Mouse (Mus musculus): Measurements from ENCODE around the gene 3110082I17Rik. TPM values are rescaled to one million over a fixed set of nuclear protein-coding genes. Genes with fewer than 3 reads are reported as not detected.

Gene 3110082I17Rik
- polyA plus RNA-seq, 1 experiment: 16.4 TPM

GRCm38 (mm10) chr5:139377468-139378270 lies 82.7 kb downstream of the 3110082I17Rik start, which contains the start of gene Gpr146:
Gpr146 (plus strand) TSS chr5:139377697.
- no peak for TF ChIP-seq CTCF (IDR thresholded peaks at IDR 0.05; ENCODE audit: low read depth, low read length)
- no peak for TF ChIP-seq POLR2A (IDR thresholded peaks at IDR 0.05; ENCODE audit: borderline replicate concordance, low read depth, low read length)
- Histone ChIP-seq H3K27ac (ENCODE audit: insufficient read depth, low read depth, low read length) (peak within 1 kb of the TSS; percentile 98), H3K4me3 (ENCODE audit: insufficient read depth, low read length) (peak within 1 kb of the TSS; percentile 51), H3K4me1 (ENCODE audit: control insufficient read depth, insufficient read depth, low read length) (peaks cover 61% of the 10 kb centered on the region)

GRCm38 (mm10) chr5:139374841-139375240 lies 85.5 kb downstream of the 3110082I17Rik start:
- TF ChIP-seq CTCF (IDR thresholded peaks at IDR 0.05; ENCODE audit: low read depth, low read length): no peak
- no peak for TF ChIP-seq POLR2A (IDR thresholded peaks at IDR 0.05; ENCODE audit: borderline replicate concordance, low read depth, low read length)
- H3K4me1 ChIP-seq (ENCODE audit: control insufficient read depth, insufficient read depth, low read length): peaks cover 74% of the 10 kb centered on the region
- no peak overlapping the region for H3K4me3 ChIP-seq (ENCODE audit: insufficient read depth, low read length)
- H3K27ac ChIP-seq (ENCODE audit: insufficient read depth, low read depth, low read length): peak overlapping the region; percentile 43

GRCm38 (mm10) chr5:139373889-139374444 lies 86.4 kb downstream of the 3110082I17Rik start:
- peaks cover 73% of the 10 kb centered on the region for H3K4me1 ChIP-seq (ENCODE audit: control insufficient read depth, insufficient read depth, low read length)

GRCm38 (mm10) chr5:139373126-139373525 lies 87.2 kb downstream of the 3110082I17Rik start:
- H3K27ac ChIP-seq (ENCODE audit: insufficient read depth, low read depth, low read length): peak overlapping the region; percentile 76
- peaks cover 77% of the 10 kb centered on the region for H3K4me1 ChIP-seq (ENCODE audit: control insufficient read depth, insufficient read depth, low read length)

More at GRCm38 (mm10) chr5:139373889-139374444, 86.4 kb downstream of the 3110082I17Rik start:
- TF ChIP-seq CTCF (IDR thresholded peaks at IDR 0.05; ENCODE audit: low read depth, low read length): no peak
- no peak for TF ChIP-seq POLR2A (IDR thresholded peaks at IDR 0.05; ENCODE audit: borderline replicate concordance, low read depth, low read length)
- peak overlapping the region; percentile 43 for H3K27ac ChIP-seq (ENCODE audit: insufficient read depth, low read depth, low read length)
- no peak overlapping the region for H3K4me3 ChIP-seq (ENCODE audit: insufficient read depth, low read length)

GRCm38 (mm10) chr5:139371631-139372401 lies 88.5 kb downstream of the 3110082I17Rik start:
- Histone ChIP-seq H3K27ac (ENCODE audit: insufficient read depth, low read depth, low read length) (peak overlapping the region; percentile 94), H3K4me3 (ENCODE audit: insufficient read depth, low read length) (peak overlapping the region; percentile 89), H3K4me1 (ENCODE audit: control insufficient read depth, insufficient read depth, low read length) (peaks cover 82% of the 10 kb centered on the region)
- TF ChIP-seq CTCF (IDR thresholded peaks at IDR 0.05; ENCODE audit: low read depth, low read length) (no peak), POLR2A (IDR thresholded peaks at IDR 0.05; ENCODE audit: borderline replicate concordance, low read depth, low read length) (no peak)

More at GRCm38 (mm10) chr5:139373126-139373525, 87.2 kb downstream of the 3110082I17Rik start:
- no peak overlapping the region for H3K4me3 ChIP-seq (ENCODE audit: insufficient read depth, low read length)
- no peak for TF ChIP-seq CTCF (IDR thresholded peaks at IDR 0.05; ENCODE audit: low read depth, low read length)
- no peak for TF ChIP-seq POLR2A (IDR thresholded peaks at IDR 0.05; ENCODE audit: borderline replicate concordance, low read depth, low read length)

GRCm38 (mm10) chr5:139371118-139371517 lies 89.2 kb downstream of the 3110082I17Rik start:
- TF ChIP-seq POLR2A (IDR thresholded peaks at IDR 0.05; ENCODE audit: borderline replicate concordance, low read depth, low read length) (0 out of 2 replicates have a peak, but pooled peaks have one; percentile 6), CTCF (IDR thresholded peaks at IDR 0.05; ENCODE audit: low read depth, low read length) (no peak)
- Histone ChIP-seq H3K4me3 (ENCODE audit: insufficient read depth, low read length) (peak overlapping the region; percentile 89), H3K4me1 (ENCODE audit: control insufficient read depth, insufficient read depth, low read length) (peaks cover 82% of the 10 kb centered on the region), H3K27ac (ENCODE audit: insufficient read depth, low read depth, low read length) (peak overlapping the region; percentile 94)

- Histone ChIP-seq H3K4me3 (ENCODE audit: insufficient read depth, low read length) (peak overlapping the region; percentile 89), H3K27ac (ENCODE audit: insufficient read depth, low read depth, low read length) (peak overlapping the region; percentile 94), H3K4me1 (ENCODE audit: control insufficient read depth, insufficient read depth, low read length) (peaks cover 76% of the 10 kb centered on the region)
- TF ChIP-seq CTCF (IDR thresholded peaks at IDR 0.05; ENCODE audit: low read depth, low read length) (no peak), POLR2A (IDR thresholded peaks at IDR 0.05; ENCODE audit: borderline replicate concordance, low read depth, low read length) (no peak)
Observed at GRCm38 (mm10) chr5:139370336-139370735, 90.0 kb downstream of the 3110082I17Rik start.

GRCm38 (mm10) chr5:139368638-139369320 lies 91.5 kb downstream of the 3110082I17Rik start:
- peaks cover 70% of the 10 kb centered on the region for H3K4me1 ChIP-seq (ENCODE audit: control insufficient read depth, insufficient read depth, low read length)
- no peak overlapping the region for H3K27ac ChIP-seq (ENCODE audit: insufficient read depth, low read depth, low read length)
- no peak for TF ChIP-seq CTCF (IDR thresholded peaks at IDR 0.05; ENCODE audit: low read depth, low read length)
- TF ChIP-seq POLR2A (IDR thresholded peaks at IDR 0.05; ENCODE audit: borderline replicate concordance, low read depth, low read length): no peak
- no peak overlapping the region for H3K4me3 ChIP-seq (ENCODE audit: insufficient read depth, low read length)

- TF ChIP-seq CTCF (IDR thresholded peaks at IDR 0.05; ENCODE audit: low read depth, low read length) (no peak), POLR2A (IDR thresholded peaks at IDR 0.05; ENCODE audit: borderline replicate concordance, low read depth, low read length) (no peak)
- Histone ChIP-seq H3K27ac (ENCODE audit: insufficient read depth, low read depth, low read length) (peak overlapping the region; percentile 94), H3K4me1 (ENCODE audit: control insufficient read depth, insufficient read depth, low read length) (peaks cover 69% of the 10 kb centered on the region), H3K4me3 (ENCODE audit: insufficient read depth, low read length) (no peak overlapping the region)
Observed at GRCm38 (mm10) chr5:139367884-139368458, 92.4 kb downstream of the 3110082I17Rik start.
